Mouse (Mus musculus) common myeloid progenitor, adult 5-6 weeks (primary cell): ENCODE measurements at regions not wholly inside any gene's neighbourhood (a gene's known extent, or its start where the extent isn't known, plus 50 kb on each side); places are given as distances from the start of the nearest gene placed in this dataset.

Source experiments
- ATAC-seq: replicated peaks from 2 replicates; pipeline ENCODE4 v1.8.0; 2016; ENCODE audit warnings: low read depth, mild to moderate bottlenecking, moderate TSS enrichment, inconsistent platforms; ENCODE audit not compliant: poor library complexity, severe bottlenecking

- no peak for ATAC-seq
Observed at GRCm38 (mm10) chr7:72837992-72838655, 531.7 kb upstream of the Mctp2 start.

DNA sequence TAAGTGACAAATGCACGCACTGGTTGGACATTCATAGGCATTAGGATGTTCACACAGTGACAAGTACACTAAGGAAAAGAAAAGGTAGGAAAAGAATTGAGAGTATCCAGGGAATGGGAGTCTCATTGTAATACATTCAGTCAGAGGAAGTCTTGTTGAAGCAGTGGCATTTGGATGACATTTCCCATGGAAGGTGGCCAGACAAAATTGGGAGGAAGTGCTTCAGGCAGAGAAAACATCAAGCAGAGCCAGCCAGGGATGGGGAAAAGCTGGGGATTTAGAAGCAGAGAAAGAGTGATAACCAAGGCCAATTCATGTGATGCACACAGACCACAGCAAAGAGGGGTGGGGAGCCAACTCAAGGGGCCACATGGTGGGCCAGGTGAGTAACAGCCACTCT is 524.0 kb upstream of the Rgma start:
- no peak for ATAC-seq

- no peak for ATAC-seq
Observed at GRCm38 (mm10) chr7:72854501-72855002, 520.8 kb upstream of the Rgma start.

GRCm38 (mm10) chr7:72866966-72867754 is 508.1 kb upstream of the Rgma start:
- ATAC-seq = no peak

GRCm38 (mm10) chr7:72869068-72869467 is 506.2 kb upstream of the Rgma start:
- ATAC-seq = no peak

GRCm38 (mm10) chr7:72900816-72901215 is 474.5 kb upstream of the Rgma start:
- no peak for ATAC-seq

GRCm38 (mm10) chr7:72905891-72906290 is 469.4 kb upstream of the Rgma start:
- no peak for ATAC-seq

- no peak for ATAC-seq
Observed at GRCm38 (mm10) chr7:72906536-72906935, 468.8 kb upstream of the Rgma start.

GRCm38 (mm10) chr7:72926772-72927380 is 448.4 kb upstream of the Rgma start:
- no peak for ATAC-seq

GRCm38 (mm10) chr7:72938842-72939241 is 436.5 kb upstream of the Rgma start:
- ATAC-seq = no peak

DNA sequence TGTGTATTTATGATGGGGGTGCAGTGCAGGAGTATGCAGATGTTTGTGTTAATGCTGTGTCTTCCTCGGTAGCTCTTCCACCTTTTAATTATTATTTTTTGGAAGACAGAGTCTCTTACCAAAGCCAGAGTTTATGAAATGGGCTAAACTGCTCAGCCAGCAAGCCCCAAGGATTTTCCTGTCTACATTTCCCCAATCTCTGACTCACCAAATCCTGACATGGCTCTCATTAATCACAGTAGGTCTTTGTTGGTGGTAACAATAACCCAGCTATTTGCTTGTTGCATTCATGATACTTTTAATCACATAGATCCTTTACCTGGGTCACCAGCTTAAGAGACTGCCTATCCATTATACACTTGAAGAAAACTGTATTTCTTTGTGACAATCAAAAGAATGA is 427.8 kb upstream of the Rgma start:
- ATAC-seq = no peak

DNA sequence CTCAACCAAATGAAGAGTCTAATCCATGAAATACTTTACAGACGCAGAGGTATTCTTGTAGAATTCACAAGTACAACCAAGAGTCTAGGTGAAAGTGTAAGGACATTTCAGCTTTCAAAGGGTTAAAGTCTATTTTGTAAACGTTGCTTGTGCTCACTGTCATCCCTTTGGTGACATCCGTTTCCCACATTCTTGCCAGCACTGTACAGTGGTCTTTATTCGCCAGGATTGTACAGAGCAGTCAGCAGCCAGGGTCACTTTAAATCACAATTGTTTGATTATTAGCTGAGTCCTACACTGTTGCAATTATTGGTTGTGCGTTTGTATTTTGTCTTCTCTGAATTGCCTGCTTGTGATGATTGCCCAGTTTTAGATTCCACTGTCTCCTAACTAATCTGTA is 427.3 kb upstream of the Rgma start:
- ATAC-seq = no peak

DNA sequence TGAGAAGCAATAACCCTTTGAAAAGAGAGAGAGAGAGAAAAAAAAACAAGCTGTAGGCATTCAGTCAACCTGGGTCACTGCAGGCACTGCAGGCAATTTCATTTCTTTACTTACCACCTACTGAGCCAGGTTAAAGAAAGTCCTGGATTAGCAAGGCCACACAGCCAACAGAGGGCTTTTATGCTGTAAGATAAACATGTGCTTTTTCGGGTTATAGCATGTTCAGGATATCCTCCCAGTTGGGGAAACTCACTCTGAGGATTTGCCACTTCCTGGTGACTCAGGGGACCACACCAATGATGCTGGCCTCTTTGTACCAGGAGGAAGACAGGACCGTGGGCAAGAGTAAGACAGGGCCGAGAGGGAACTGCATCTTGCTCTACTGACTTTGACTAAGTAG is 426.6 kb upstream of the Rgma start:
- no peak for ATAC-seq

GRCm38 (mm10) chr7:72949886-72950285 is 425.4 kb upstream of the Rgma start:
- no peak for ATAC-seq

DNA sequence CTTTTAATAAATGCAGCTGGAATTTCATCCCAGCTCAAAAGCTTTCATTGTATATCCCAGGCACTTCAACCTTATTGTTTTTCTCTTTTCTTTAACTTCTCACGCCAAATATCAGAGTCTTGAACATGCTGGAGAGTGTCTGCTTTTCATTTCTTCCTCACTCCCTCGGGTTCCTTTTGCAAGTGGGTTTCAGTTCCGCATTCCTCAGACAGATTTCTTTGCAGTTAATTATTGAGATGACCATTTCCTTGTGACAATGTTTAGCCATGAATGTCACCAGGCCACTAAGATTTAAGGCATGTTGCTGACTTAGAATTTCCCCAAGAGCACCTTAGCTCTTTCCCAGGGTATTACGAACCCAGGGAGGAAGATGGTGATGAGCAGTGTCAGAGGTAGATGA is 417.6 kb upstream of the Rgma start:
- ATAC-seq = no peak

DNA sequence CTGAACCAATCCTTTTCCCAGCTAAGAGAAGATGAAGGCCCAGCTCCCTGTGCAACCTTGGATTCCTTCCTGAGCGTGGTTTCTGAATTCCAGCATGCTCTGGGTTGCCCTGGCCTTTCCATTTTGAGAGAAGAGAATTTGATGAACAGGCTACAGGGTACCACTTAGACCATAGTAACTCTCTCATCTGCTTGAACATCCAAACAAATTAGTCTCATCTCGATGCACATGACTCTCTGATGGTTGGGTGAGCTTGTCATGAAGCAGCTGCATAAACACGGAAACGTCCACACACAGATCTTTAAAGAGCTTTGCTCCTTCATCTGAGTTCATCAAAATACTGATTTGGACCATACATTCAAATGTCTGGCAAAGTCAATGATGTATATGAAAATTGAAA is 414.0 kb upstream of the Rgma start:
- ATAC-seq = no peak

- ATAC-seq = no peak
Observed at GRCm38 (mm10) chr7:72962815-72963214, 412.5 kb upstream of the Rgma start.

DNA sequence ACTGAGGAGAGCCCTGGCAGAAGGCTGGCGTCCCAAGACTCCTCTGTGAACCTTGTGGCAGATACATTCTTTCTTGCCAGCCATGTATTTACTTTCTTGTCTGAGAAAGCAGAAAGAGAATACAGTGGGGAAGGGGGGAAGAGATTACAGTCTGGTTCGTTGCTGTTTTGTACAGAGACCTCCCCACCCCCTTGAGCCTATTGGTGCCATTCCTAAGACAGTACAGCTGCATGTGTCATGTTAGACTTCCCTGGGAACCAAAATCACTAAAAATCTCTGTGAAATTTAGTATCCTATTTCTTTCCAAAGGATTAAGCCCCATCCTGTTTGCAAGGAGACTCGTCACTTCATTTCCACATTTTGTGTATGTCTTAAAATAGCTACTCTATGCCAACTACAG is 411.4 kb upstream of the Rgma start:
- no peak for ATAC-seq

GRCm38 (mm10) chr7:72968193-72968592 is 407.1 kb upstream of the Rgma start:
- ATAC-seq = no peak

DNA sequence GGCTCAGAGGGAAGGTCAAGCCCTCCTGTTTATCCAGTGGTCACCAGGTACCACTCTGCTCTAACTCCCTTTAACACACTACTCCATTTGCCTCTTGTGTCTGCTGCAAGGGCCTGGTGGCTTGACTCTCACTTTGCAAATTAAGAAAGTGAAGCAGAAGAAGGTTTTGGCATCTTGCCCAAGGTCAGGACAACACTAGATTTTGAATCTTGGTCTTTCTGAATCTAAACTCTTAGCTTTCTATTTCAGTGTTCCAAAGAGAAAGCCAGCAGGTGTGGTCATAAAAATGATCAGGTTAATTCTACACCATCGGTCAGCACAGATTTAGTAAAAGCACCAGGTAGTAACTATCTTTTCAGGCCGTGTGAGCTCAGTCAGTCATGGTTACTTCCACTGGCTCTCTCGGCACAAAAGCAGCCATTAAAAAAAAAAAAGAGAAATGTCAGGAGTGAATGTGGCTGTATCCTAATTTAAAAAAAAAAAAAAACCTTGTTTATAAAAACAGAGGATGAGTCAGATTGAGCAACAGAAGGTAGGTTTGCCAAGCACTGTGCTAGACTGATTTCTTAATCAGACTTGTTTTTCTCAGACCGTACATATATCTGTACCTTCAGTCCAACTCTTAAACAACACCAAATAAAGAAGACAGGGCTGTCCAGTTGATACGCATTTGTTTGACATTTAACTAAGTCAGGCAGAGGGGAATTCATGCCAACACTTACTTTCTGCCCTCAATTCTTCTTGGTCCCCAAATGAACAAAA is 403.6 kb upstream of the Rgma start:
- ATAC-seq = no peak

DNA sequence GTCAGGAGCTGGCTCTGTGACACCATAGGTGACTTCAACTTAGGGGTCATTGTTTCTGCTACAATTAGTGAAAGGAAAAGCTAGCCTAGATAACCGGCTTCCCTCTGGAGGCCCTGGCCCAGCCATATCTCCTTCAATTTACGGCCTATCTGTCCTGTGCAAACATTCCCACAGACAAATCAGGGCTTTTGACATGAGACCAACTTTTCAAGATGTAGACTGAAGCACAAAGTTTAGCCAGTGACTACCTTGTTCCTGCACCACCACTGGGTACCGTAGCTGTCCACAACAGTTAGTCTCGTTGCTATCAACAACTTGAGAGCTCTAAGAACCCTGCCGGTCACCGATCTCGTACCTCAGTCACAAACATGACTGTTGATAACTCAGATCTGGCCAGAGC is 402.9 kb upstream of the Rgma start:
- no peak for ATAC-seq
